Mouse (Mus musculus) kidney, adult 2 months (tissue): ENCODE data around the gene P4ha1.

Experiments used
- CTCF ChIP-seq: fragments of 200-500 bp; conservative IDR thresholded peaks from 2 replicates; pipeline ENCODE4 v1.5.1; 2011; ENCODE audit warnings: low read depth, mild to moderate bottlenecking, control low read depth, low read length, moderate library complexity, mixed read lengths; ENCODE audit not compliant: insufficient read depth, insufficient read length
- POLR2A ChIP-seq: fragments of 200-500 bp; IDR thresholded peaks from one replicate; pipeline ENCODE4 v1.6.1; 2011; ENCODE audit warnings: low read depth, low read length, control low read depth

DNA sequence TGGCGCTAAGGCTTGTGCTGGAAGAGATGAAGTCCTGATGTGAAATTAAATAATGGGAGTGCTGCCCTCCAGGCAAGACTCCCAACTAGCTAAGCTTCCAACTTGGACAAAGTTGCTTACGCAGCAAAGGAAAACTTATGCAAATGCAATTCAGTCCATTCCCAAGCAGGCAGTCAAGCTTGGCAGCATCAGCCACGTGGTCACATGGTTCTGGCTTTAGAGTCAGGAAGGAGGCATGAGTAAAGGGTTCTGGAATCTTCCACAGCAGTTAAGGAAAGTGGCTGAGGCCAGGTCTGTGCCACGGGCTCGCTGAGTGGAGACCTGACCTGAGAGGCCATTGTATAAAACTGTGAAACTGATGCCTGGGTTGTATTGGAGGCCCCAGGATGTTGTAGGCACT lies 37.6 kb upstream of the P4ha1 start:
- TF ChIP-seq POLR2A = no peak
- no peak for TF ChIP-seq CTCF
